Mouse (Mus musculus): ENCODE data around the gene Filip1.

DNA sequence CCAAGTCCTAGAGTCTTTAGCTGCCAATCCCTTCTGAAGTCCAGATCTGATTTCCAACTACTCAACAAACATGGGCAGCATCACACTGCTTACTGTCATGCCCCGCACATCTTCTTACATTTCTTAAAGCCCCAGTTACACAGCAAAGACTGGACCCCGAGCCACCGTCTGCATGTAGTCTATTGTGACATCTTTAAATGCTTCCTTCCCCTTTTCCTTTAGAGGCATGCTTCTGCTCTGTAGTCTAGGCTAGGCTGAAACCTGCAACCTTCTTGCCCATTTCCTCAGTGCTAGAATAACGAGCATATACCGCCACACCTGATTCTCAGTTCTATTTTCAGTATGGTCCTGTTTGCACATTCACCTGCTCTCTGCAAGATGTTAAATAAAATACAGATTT, 196.2 kb downstream of the Filip1 start:
- TF ChIP-seq POLR2A (IDR thresholded peaks at IDR 0.05; ENCODE audit: borderline replicate concordance, extremely low read depth, insufficient read depth, insufficient read length, poor library complexity, severe bottlenecking) (no peak), CTCF (IDR thresholded peaks at IDR 0.05; ENCODE audit: borderline replicate concordance, extremely low read depth, insufficient read depth, insufficient read length) (no peak)

Measured in brain, embryonic 14.5 days (tissue).